Mouse (Mus musculus) heart, adult 18-20 months (tissue): ENCODE measurements around the gene Scnm1. TPM values are rescaled to one million over a fixed set of nuclear protein-coding genes. Genes with fewer than 3 reads are reported as not detected.
"Not testable (repeated sequence)": the region's sequence is repeated elsewhere in the genome, so short reads cannot be mapped to it uniquely, and the experiment has no call there.

Source experiments
- DNase-seq, 2 experiments: peaks; one replicate each; pipeline ENCODE4 v3.0.0; 2021 to 2022; ENCODE audit warnings: mixed read lengths in 1 of 2
- total RNA-seq, 2 experiments: library from RNA; stranded (reverse); gene quantifications; 2 replicates each; pipeline ENCODE4 v1.2.3; 2021

The Scnm1 gene
- total RNA-seq, 2 experiments from 2014 or later, result 36.5 to 38.3 TPM

- peak in 1 of 2 experiments; percentile 51 for DNase-seq
These were observed 20.1 kb upstream of the Scnm1 start for GRCm38 (mm10) chr3:95153874-95154273.

GRCm38 (mm10) chr3:95147924-95148323 lies 14.1 kb upstream of the Scnm1 start:
- DNase-seq, result no peak

- peak; percentile 90 to 96 for DNase-seq
These were observed 8.8 kb upstream of the Scnm1 start for GRCm38 (mm10) chr3:95142617-95143011.

- peak in 1 of 2 experiments; percentile 71 for DNase-seq
These were observed 8.3 kb upstream of the Scnm1 start, which contains the start of gene Tnfaip8l2 for GRCm38 (mm10) chr3:95141952-95142616. Gene Tnfaip8l2, minus strand, starts transcription at chr3:95142360.

GRCm38 (mm10) chr3:95141474-95141873 lies 7.7 kb upstream of the Scnm1 start:
- DNase-seq, result peak in 1 of 2 experiments; percentile 59

- no peak for DNase-seq
These were observed 7.0 kb upstream of the Scnm1 start for GRCm38 (mm10) chr3:95140795-95141194.

GRCm38 (mm10) chr3:95140289-95140595 lies 6.4 kb upstream of the Scnm1 start:
- DNase-seq, result no peak

GRCm38 (mm10) chr3:95139586-95140288 lies 5.9 kb upstream of the Scnm1 start:
- DNase-seq, result peak in 1 of 2 experiments; percentile 63

- no peak for DNase-seq
These were observed 2.5 kb upstream of the Scnm1 start for GRCm38 (mm10) chr3:95136336-95136735.

- no peak for DNase-seq
These were observed 1.7 kb upstream of the Scnm1 start for GRCm38 (mm10) chr3:95135433-95136052.

- DNase-seq, result peak; percentile 71 to 76
These were observed 1.2 kb upstream of the Scnm1 start for GRCm38 (mm10) chr3:95135023-95135422.

- DNase-seq, result not testable (repeated sequence)
These were observed 322 bp upstream of the Scnm1 start for GRCm38 (mm10) chr3:95134133-95134532.

GRCm38 (mm10) chr3:95133176-95133575 lies 635 bp downstream of the Scnm1 start:
- DNase-seq, result no peak

GRCm38 (mm10) chr3:95132389-95132788 lies 1.4 kb downstream of the Scnm1 start:
- not testable (repeated sequence) for DNase-seq

GRCm38 (mm10) chr3:95130081-95130480 lies 3.7 kb downstream of the Scnm1 start:
- no peak for DNase-seq

- peak; percentile 73 for DNase-seq
These were observed 4.6 kb downstream of the Scnm1 start for GRCm38 (mm10) chr3:95129226-95129651.

- peak in 1 of 2 experiments; percentile 55 for DNase-seq
These were observed 8.8 kb downstream of the Scnm1 start for GRCm38 (mm10) chr3:95124972-95125371.

- DNase-seq, result peak in 1 of 2 experiments; percentile 39
These were observed 9.6 kb downstream of the Scnm1 start, which contains the start of gene Tmod4 for GRCm38 (mm10) chr3:95124246-95124645. Gene Tmod4, plus strand, starts transcription at chr3:95124476.

- no peak for DNase-seq
These were observed 12.2 kb downstream of the Scnm1 start for GRCm38 (mm10) chr3:95121580-95121979.

- no peak for DNase-seq
These were observed 16.1 kb downstream of the Scnm1 start for GRCm38 (mm10) chr3:95117751-95118150.

GRCm38 (mm10) chr3:95112760-95113159 lies 21.1 kb downstream of the Scnm1 start:
- DNase-seq, result no peak

GRCm38 (mm10) chr3:95110911-95111726 lies 22.7 kb downstream of the Scnm1 start, which contains the start of gene Vps72:
Gene Vps72, plus strand, starts transcription at chr3:95111022.
- peak; percentile 93 to 95 for DNase-seq
